Mouse (Mus musculus) midbrain, embryonic 12.5 days (tissue): ENCODE data around the gene Prss29. TPM values are rescaled to one million over a fixed set of nuclear protein-coding genes. Genes with fewer than 3 reads are reported as not detected.

Experiments
- ATAC-seq: fragments of 200-750 bp; cut with Nextera tagmentation; 2 replicates; pipeline ENCODE4 v1.8.0; 2017; ENCODE audit warnings: low read depth, moderate TSS enrichment, moderate library complexity; ENCODE audit not compliant: low FRiP score
- H3K27ac ChIP-seq: fragments of 300-500 bp; sonication (generic); replicated peaks from 2 replicates; pipeline ENCODE4 v1.5.1; 2016; ENCODE audit warnings: mild to moderate bottlenecking
- H3K27me3 ChIP-seq: fragments of 300-500 bp; sonication (generic); 2 replicates; pipeline ENCODE4 v1.6.1; 2016; ENCODE audit warnings: mild to moderate bottlenecking
- H3K36me3 ChIP-seq: fragments of 300-500 bp; sonication (generic); 2 replicates; pipeline ENCODE4 v1.6.1; 2016
- H3K4me1 ChIP-seq: fragments of 300-500 bp; sonication (generic); 2 replicates; pipeline ENCODE4 v1.6.1; 2016
- H3K4me2 ChIP-seq: fragments of 300-500 bp; sonication (generic); replicated peaks from 2 replicates; pipeline ENCODE4 v1.6.1; 2016; ENCODE audit warnings: mild to moderate bottlenecking, moderate library complexity
- H3K4me3 ChIP-seq: fragments of 300-500 bp; sonication (generic); 2 replicates; pipeline ENCODE4 v1.5.1; 2016; ENCODE audit warnings: mild to moderate bottlenecking
- H3K9ac ChIP-seq: fragments of 300-500 bp; sonication (generic); replicated peaks from 2 replicates; pipeline ENCODE4 v1.6.1; 2016; ENCODE audit warnings: mild to moderate bottlenecking, moderate library complexity
- H3K9me3 ChIP-seq: fragments of 300-500 bp; sonication (generic); 2 replicates; pipeline ENCODE4 v1.6.1; 2016; ENCODE audit warnings: mild to moderate bottlenecking
- WGBS: fragments of 180-500 bp; shearing (Covaris S2); methylation state at CpG from one replicate; pipeline ENCODE4 v1.1.7; 2016; 5-methylcytosine and 5-hydroxymethylcytosine counted together
- polyA plus RNA-seq: library from polyadenylated mRNA; unstranded; fragments of >200 nt; fragmentation: Nextera tagmentation; extraction: Ambion mirVana; gene quantifications from 2 replicates; pipeline ENCODE4 v1.2.1, GENCODE M21; 2016

The Prss29 gene
- polyA plus RNA-seq, 1 experiment from 2014 or later: not detected

GRCm38 (mm10) chr17:25363726-25364125, 45.3 kb downstream of the Prss29 start:
- H3K9me3 ChIP-seq: no peaks in the 10 kb centered on the region
- peaks cover 3% of the 10 kb centered on the region; the same call in 1 of the 2 replicates for H3K27me3 ChIP-seq
- H3K9ac ChIP-seq: no peak overlapping the region
- no peaks in the 10 kb centered on the region for H3K4me1 ChIP-seq
- H3K36me3 ChIP-seq: no peaks in the 10 kb centered on the region
- ATAC-seq: no peak
- H3K27ac ChIP-seq: no peak overlapping the region
- no peak overlapping the region for H3K4me2 ChIP-seq
- no peak overlapping the region for H3K4me3 ChIP-seq
- WGBS: 4% methylated on average over 1 of the region's 1 CpGs

- Histone ChIP-seq H3K4me2 (no peak within 1 kb of the TSS), H3K4me3 (no peak within 1 kb of the TSS), H3K9me3 (no peaks in the 10 kb centered on the region), H3K9ac (no peak within 1 kb of the TSS), H3K27me3 (peaks cover 3% of the 10 kb centered on the region; the same call in 1 of the 2 replicates), H3K36me3 (no peaks in the 10 kb centered on the region), H3K27ac (no peak within 1 kb of the TSS), H3K4me1 (no peaks in the 10 kb centered on the region)
- ATAC-seq: no peak
- WGBS: 73% methylated on average over 2 of the region's 2 CpGs
These were observed 47.6 kb downstream of the Prss29 start, which contains the start of gene Tpsb2 for GRCm38 (mm10) chr17:25366005-25366404. TSS of gene Tpsb2 (plus strand) at chr17:25366305.

DNA sequence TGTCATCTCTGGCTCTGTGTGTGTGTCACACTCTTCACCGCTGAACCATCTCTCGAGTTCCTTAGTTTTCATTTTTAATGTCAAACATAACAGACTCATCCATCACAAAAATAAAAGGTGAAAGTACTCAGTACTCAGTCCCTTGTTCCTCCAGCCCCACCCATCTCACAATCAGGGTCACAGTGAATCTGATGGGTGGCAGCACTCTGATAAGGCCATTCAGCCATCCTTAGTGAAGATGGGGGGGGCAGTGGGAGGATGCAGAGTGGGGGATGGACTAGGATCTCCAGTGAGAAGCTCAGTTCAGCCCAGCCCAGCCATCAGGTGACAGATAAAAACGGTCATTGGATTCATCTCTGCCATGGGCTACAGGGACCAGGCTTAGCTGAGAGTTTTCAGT, 50.5 kb downstream of the Prss29 start, which contains the start of gene Tpsg1:
Gene Tpsg1 (plus strand): TSS at position 301 of the 400 bp plus-strand sequence.
- peaks cover 7% of the 10 kb centered on the region for H3K27me3 ChIP-seq
- H3K4me3 ChIP-seq: no peak within 1 kb of the TSS
- no peak for ATAC-seq
- WGBS: 81% methylated on average over 3 of the region's 3 CpGs
- H3K9ac ChIP-seq: no peak within 1 kb of the TSS
- H3K4me1 ChIP-seq: no peaks in the 10 kb centered on the region
- no peak within 1 kb of the TSS for H3K27ac ChIP-seq
- H3K36me3 ChIP-seq: no peaks in the 10 kb centered on the region
- no peak within 1 kb of the TSS for H3K4me2 ChIP-seq
- H3K9me3 ChIP-seq: no peaks in the 10 kb centered on the region

Other genes with a start within 250 kb of the Prss29 start
- 10.1 and 10.4 TPM in 2 replicates for gene Tmem204, start 235.1 kb upstream of the Prss29 start, polyA plus RNA-seq
- 45.5 and 46.3 TPM in 2 replicates for gene Telo2, start 202.7 kb upstream of the Prss29 start, polyA plus RNA-seq
- gene Ptx4, start 197.9 kb upstream of the Prss29 start, polyA plus RNA-seq: not detected in 2 replicates
- 26.8 and 28.7 TPM in 2 replicates for gene Clcn7, start 185.3 kb upstream of the Prss29 start, polyA plus RNA-seq
- not detected in 2 replicates for gene Ccdc154, start 156.2 kb upstream of the Prss29 start, polyA plus RNA-seq
- gene Gm38655, start 143.2 kb upstream of the Prss29 start, polyA plus RNA-seq: not detected in 2 replicates
- 33.4 and 33.6 TPM in 2 replicates for gene BC003965, start 134.1 kb upstream of the Prss29 start, polyA plus RNA-seq
- gene Unkl, start 130.3 kb upstream of the Prss29 start, polyA plus RNA-seq: 10.0 and 10.9 TPM in 2 replicates
- gene Gnptg, start 78.5 kb upstream of the Prss29 start, polyA plus RNA-seq: 66.8 and 68.4 TPM in 2 replicates
- gene Tsr3, start 78.5 kb upstream of the Prss29 start, polyA plus RNA-seq: 67.2 and 67.7 TPM in 2 replicates
- 4.2 and 4.6 TPM in 2 replicates for gene Baiap3, start 62.3 kb upstream of the Prss29 start, polyA plus RNA-seq
- 818 and 823 TPM in 2 replicates for gene Ube2i, start 44.0 kb upstream of the Prss29 start, polyA plus RNA-seq
- not detected in 2 replicates for gene Prss34, start 20.3 kb upstream of the Prss29 start, polyA plus RNA-seq
- not detected in 2 replicates for gene Prss28, start 10.0 kb upstream of the Prss29 start, polyA plus RNA-seq
- gene Tpsab1, start 26.9 kb downstream of the Prss29 start, polyA plus RNA-seq: not detected in 2 replicates
- gene Tpsb2, start 47.7 kb downstream of the Prss29 start, polyA plus RNA-seq: not detected in 2 replicates
- gene Tpsg1, start 50.6 kb downstream of the Prss29 start, polyA plus RNA-seq: 0.22 and 0.92 TPM in 2 replicates
- 9.7 and 10.4 TPM in 2 replicates for gene Cacna1h, start 115.1 kb downstream of the Prss29 start, polyA plus RNA-seq
- gene Tekt4, start 136.0 kb downstream of the Prss29 start, polyA plus RNA-seq: 0.14 and 0.22 TPM in 2 replicates
- gene Sstr5, start 178.6 kb downstream of the Prss29 start, polyA plus RNA-seq: 0.11 TPM in 1 of 2 replicates, not detected in the other